Mouse (Mus musculus) small intestine, adult 2 months (tissue): ENCODE measurements around the gene Lrsam1.

Experiments
- CTCF ChIP-seq: fragments of 200-500 bp; IDR thresholded peaks from 2 replicates; pipeline ENCODE4 v1.5.1; 2012; ENCODE audit warnings: low read depth, mild to moderate bottlenecking, control low read depth, inconsistent platforms, low read length, moderate library complexity, mixed read lengths; ENCODE audit not compliant: insufficient replicate concordance, insufficient read length; ENCODE audit errors: extremely low read depth
- POLR2A ChIP-seq: fragments of 200-500 bp; IDR thresholded peaks from 2 replicates; pipeline ENCODE4 v1.6.1; 2012; ENCODE audit warnings: low read depth, mild to moderate bottlenecking, control low read depth, inconsistent platforms, low read length, moderate library complexity

- TF ChIP-seq CTCF (no peak), POLR2A (no peak)
Observed at GRCm38 (mm10) chr2:32962875-32963220, 1.4 kb upstream of the Lrsam1 start.
